Mouse (Mus musculus): ENCODE results near the gene Gucy2d. TPM values are rescaled to one million over a fixed set of nuclear protein-coding genes. Genes with fewer than 3 reads are reported as not detected.
A peak's percentile ranks its signal among the peaks of the same experiment; 100 is the strongest.

Gucy2d gene
- total RNA-seq, 2 experiments from 2014 or later, result not detected

DNA sequence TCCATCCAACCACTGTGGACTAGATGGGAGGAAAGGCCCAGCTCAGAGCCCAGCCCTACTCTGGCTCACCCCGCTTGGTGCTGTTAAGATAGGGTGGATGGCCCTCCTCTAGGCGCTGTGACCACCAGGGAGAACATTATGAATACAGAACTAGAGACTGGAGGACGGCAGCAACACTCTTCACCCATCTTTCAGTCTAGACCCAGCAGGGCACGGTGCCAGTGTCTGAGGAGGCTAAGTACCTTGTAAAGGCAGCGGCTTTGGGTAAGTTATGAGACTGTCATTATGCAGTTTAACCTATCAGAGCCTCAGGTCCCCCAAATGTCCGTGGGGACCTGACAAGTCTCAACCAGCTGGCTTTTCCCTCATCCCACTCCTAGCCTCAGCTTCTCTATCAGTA lies 48.9 kb downstream of the Gucy2d start, which contains the start of gene Lrrc32:
Lrrc32 (plus strand) TSS at position 153 of the 400 bp plus-strand sequence.
- DNase-seq (ENCODE audit: low spot score in 2 of 2), result no peak

DNA sequence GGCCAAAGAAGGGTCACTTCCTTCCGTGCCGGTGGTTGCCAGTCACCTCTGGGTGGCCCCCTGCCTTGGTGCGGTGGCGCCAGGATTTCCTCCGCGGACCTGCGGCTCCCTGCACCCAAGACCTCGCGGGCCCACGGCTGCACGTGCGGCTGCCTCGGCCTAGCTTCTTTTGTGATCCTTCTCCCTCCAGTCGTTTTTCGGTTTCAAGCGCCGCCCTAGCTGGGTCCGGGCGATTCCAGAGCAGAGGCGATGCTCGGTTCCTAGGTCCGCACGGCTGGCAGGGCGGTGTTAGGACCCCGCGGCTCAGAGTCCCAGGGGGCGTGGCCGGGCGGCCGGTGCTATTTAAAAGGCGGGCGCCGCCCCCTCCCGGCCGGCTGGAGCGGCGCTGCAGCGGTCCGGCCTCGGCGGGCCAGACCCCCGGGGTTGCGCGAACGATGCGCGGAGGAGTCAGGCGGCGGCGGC lies 49.4 kb downstream of the Gucy2d start:
- DNase-seq (ENCODE audit: low spot score in 2 of 2), result peak; percentile 52 to 57

DNA sequence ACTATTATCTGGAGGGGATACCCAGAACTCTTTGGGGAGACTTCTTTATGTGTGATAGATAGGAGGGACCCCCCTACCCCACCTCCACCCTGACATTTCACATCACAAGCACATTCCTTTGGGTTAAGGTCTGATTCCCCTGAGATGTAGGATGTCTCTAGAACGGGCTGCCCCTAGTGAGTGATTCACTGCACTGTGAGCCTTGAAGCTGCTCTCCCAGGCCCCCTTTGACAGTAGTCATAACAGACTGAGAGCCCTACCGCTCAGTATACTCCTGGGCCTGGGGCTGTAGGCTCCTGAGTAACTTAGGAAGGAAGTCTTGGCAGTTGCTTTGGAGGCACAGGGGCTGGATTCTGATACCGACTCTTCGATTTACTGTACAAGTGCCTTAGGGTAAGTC lies 50.1 kb downstream of the Gucy2d start:
- no peak for DNase-seq (ENCODE audit: low spot score in 2 of 2)

DNA sequence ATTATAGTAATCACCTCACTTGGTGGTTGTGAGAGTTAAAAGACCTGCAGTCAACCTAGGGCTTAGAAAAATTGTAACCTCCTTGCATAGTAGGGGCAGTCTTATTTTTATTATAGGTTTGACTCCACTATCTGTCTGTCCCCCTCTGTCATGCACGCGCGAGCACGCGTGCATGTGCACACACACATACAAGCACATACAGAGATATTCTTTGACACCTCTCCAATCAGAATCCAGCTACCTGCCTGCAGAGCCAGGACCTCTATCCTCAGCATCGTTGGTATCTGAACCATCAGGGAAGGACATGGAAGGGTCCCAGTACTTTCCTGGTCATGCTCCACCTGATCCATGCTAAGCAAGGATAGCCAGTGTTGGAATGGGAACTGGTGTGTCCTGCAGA lies 50.7 kb downstream of the Gucy2d start:
- no peak for DNase-seq (ENCODE audit: low spot score in 2 of 2)

DNA sequence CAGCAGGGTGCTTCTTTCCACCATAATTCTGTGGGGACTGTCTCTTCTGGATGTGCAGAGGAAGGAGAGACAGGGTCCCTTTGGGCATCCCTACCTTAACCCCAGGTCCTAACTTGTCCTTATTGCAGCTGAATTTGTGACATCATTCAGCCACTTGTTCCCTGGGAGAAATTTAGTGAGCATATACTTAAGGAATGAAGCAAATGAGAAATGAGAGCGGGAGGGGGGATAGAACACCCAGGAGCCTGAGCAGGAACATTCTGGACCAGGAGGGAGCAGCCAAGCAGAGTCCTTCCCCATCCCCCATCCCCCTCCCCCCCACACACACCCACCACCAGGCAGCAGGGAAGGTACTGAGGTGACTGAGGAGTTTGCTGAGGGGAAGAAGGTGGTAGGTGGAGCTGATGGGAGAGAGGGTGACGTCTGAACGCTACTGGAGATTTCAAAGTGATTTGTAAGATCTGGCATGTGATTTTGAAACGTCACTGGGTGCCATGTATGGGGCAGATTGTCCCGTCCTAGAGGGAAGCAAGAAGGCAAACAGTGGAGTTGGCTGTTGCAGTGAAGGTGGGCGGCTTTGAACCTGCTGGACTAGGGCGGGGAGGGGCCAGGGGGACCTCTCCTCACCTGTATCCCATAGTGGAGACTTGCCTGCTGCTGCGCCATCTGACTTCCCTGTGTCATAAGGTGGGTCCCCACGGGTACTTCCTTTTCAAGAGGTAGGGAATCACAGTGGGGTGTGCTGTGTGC lies 51.4 kb downstream of the Gucy2d start:
- no peak for DNase-seq (ENCODE audit: low spot score in 2 of 2)

DNA sequence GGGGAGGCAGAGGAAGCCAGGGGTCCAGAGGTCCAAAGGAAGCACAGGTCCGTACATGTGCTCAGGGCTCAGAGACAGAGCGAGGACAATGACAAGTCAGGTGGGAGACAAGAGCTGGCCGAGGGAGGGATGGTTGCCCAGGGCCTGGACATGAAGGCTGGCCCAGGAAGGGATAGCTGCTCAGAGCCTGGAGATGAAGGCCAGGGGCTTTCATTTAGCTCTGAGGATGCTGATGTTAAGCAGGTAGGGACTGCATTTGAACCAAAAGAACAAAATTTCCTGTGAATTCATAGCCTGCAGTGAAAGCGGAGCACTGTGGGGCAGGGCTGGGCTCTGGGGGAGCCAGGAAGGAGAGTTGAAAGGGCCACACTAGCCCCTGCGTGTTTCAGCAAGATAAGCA lies 52.1 kb downstream of the Gucy2d start:
- no peak for DNase-seq (ENCODE audit: low spot score in 2 of 2)

DNA sequence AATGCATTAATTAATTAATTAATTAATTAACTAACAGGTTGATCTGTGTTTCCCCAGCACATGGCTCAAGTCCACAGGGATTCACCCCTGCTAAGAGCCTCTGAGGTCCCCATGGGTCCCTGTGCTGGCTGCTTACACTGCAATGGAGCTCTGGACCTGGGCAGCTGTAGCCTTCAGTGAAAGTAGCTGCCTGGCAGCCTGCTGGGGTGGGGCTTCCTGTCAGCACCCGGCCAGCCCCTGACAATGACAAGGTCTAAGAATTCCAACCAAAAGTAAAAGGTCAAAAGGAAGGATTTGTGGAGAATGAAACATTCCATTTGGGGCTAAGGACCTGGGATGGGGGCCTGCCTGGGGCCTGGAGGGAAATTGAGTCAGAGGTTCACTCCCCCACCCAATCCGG lies 53.1 kb downstream of the Gucy2d start:
- DNase-seq (ENCODE audit: low spot score in 2 of 2), result no peak

DNA sequence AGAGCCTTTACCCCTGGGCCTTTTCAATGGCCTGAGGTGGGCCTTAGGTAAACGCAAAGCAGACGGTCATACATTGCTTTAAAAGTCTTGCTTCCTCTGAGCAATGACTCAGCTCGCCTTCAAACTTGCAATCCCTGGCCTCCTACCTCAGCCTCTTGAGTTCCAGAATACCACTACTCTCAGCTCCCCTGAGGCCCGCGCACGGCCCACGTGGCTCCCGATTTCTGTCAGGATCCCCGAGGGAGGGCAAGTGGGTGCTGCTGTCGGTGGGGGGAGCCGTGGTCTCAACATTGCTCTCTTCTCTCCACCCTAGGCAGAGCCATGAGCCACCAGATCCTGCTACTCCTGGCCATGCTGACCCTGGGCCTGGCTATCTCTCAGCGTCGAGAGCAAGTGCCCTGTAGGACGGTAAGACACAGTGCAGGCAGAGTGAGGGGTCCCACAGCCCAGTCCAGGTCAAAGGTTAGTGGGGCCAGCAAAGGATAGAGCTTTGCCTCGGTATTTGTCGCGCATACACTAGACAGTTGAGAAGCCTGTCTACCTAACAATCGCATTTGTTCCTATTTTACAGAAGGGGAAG lies 53.8 kb downstream of the Gucy2d start:
- DNase-seq (ENCODE audit: low spot score in 2 of 2), result no peak

DNA sequence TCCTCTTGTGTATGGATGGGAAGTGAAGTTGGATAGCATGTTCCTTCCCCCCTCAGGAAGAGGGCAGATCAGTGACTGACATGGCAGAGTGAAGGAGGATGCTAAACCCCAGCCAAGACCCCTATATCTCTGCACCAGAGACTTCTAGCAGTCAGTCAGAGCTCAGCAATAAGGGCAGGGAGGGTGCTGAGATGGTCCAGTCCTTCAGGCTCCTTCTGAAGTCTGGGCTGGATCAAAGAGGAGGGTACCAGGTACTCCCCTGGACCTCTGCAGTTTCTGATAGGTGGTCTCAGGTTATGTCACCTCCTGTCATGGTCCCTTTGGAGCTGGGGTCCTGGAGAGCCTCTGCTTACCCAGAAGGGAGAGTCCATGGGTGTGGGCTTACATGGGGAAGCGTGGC lies 55.4 kb downstream of the Gucy2d start:
- DNase-seq (ENCODE audit: low spot score in 2 of 2), result no peak

DNA sequence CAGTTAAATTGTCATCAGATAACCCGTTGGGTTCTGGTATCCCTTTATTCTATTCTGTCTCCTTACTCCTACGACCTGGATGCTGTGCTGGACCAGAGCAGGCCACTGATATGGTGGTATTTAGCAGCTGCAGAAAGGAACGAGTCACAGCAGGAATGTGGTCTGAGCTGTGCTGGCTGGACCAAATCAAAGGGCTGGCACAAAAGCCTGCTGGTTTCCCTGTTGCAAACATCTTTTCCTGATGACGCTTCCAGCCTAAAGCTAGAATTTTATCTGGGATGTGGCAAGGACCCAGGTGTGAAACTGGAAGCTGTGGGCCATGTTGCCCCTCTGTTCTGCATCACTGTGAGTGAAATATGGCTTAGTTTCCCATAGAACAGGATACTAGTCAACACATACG lies 57.2 kb downstream of the Gucy2d start:
- no peak for DNase-seq (ENCODE audit: low spot score in 2 of 2)

DNA sequence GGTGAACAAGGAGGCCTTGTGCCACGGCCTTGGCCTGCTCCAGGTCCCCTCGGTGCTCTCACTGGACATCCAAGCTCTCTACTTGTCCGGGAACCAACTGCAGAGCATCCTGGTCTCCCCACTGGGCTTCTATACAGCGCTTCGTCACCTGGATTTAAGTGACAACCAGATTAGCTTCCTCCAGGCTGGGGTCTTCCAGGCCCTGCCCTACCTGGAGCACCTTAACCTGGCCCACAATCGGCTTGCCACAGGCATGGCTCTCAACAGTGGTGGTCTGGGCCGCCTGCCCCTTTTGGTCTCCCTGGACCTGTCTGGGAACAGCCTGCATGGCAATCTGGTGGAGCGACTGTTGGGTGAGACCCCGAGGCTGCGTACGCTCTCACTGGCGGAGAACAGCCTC lies 57.9 kb downstream of the Gucy2d start:
- no peak for DNase-seq (ENCODE audit: low spot score in 2 of 2)

DNA sequence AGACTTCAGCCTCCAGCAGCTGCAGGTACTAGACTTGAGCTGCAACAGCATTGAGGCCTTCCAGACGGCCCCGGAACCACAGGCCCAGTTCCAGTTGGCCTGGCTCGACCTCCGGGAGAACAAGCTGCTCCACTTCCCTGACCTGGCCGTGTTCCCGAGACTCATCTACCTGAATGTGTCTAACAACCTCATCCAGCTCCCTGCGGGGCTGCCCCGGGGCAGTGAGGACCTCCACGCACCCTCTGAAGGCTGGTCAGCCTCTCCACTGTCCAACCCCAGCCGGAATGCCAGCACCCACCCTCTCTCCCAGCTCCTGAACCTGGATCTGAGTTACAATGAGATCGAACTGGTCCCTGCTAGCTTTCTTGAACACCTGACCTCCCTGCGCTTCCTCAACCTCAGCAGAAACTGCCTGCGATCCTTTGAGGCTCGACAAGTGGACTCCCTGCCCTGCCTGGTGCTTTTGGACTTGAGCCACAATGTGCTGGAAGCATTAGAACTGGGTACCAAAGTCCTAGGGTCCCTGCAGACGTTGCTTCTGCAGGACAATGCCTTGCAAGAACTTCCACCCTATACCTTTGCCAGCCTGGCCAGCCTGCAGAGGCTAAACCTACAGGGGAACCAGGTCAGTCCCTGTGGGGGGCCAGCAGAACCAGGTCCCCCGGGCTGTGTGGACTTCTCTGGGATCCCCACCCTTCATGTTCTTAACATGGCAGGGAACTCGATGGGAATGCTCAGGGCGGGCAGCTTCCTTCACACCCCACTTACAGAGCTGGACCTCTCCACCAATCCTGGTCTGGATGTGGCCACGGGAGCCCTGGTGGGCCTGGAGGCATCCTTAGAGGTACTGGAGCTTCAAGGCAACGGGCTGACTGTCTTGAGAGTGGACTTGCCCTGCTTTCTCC lies 58.7 kb downstream of the Gucy2d start:
- no peak for DNase-seq (ENCODE audit: low spot score in 2 of 2)

DNA sequence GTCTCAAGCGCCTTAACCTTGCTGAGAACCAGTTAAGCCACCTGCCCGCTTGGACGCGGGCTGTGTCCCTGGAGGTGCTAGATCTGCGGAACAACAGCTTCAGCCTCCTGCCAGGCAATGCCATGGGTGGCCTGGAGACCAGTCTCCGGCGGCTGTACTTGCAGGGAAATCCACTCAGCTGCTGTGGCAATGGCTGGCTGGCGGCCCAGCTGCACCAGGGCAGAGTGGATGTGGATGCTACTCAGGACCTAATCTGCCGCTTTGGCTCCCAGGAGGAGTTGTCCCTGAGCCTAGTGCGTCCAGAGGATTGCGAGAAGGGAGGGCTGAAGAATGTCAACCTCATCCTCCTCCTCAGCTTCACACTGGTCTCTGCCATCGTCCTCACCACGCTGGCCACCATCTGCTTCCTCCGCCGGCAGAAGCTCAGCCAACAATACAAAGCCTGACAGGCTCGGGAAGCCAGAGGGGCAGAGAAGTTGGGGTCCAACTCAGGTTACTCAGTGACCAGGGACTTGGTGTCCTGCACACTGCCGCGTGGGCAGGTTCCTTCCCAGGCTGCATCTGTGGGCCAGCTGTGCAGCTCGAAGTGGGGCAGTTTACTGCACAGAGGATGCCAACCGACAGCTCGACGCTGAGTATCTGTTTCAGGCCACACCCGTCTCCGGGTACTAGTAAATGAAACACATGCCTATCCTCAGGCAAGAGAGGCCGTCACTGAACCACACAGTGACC lies 59.5 kb downstream of the Gucy2d start:
- DNase-seq (ENCODE audit: low spot score in 2 of 2), result peak in 1 of 2 experiments; percentile 24

DNA sequence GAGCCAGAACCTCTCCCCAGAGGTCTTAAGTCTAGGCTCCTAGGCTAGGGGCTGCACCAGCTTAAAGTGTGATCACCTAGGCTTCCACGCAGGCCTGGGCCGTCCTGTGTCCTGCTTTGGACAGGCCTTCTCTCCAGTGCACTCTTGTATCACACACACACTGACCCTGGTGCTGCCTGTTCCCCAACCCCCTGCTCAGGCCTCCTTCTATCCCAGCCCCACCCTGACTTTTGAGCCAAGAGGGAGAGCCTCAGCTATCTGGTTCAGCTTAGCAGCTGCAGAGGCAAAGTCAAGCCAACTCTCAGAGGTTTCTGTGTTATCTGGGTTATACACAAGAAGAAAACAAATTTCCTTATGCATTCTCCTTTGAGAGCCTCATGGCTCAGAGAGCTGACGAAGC lies 60.3 kb downstream of the Gucy2d start:
- DNase-seq (ENCODE audit: low spot score in 2 of 2), result no peak

DNA sequence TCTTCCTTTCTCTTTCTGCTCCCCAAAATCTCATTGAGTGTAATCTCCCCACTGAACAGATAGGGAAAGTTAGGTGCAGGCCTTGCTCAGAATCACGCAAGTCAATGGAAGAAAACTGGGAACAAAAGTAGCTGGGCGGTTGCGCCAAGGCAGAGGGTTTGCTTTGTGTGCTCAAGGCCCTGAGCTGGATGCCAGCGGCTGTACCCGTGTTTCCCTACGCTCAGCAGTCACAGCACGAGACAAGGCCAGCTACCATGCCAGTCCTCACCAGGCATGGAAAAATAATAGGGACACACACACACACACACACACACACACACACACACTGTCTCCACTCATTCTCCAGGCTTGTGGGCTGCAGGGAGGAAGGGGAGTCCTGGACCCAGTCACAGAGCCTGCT lies 60.9 kb downstream of the Gucy2d start:
- no peak for DNase-seq (ENCODE audit: low spot score in 2 of 2)

DNA sequence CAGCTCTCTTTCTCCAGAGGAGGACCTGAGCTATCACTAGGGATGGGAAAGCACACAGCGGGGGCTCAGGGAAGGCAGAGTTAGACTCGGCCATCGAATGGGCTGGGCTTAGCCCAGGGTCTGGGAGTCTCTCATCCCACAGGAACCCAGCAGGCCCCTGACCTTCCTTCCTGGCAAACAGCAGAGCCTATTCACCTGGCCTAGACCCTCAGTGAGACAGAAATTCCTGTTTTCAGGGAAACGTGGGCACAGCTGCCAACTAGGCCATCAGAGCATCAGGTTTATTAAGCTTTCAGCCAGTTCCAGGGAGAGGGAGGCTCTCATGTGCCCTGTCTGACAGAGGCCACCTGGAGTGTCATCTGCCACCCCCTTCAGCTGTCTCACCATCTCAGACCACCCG lies 62.7 kb downstream of the Gucy2d start:
- DNase-seq (ENCODE audit: low spot score in 2 of 2), result no peak

DNA sequence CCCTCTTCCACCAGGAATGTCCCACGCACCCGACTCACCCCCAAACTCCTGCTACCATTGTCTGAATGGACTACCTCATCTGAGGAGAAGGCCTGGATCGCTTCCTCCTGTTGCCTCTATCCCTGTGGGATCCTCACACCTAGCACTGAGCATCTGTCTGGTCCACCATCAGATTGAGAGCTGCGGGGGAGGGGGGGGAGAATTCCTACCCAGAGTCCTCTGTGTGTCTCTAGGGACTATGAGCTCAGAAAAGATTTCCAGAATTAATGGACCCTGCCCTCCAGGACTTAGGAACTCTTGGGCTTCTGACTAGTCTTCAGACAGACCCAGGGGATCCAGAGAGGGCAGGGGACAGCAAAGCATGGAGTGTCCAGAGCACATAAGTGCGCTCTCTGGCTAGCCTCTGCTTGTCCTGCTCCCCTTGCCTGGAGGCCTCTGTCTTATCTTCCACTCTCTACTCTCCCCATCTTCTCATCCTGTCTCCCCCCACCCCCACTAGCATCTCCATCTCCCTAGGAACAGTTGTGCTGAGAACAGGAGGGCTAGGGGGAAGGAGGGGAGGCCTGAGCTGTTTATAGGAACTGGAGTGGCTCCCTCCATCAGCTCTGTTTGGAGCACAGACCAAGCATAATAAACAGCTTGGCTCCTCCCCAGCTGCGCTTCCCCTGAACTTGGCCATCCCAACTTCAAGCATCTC lies 63.9 kb downstream of the Gucy2d start:
- DNase-seq (ENCODE audit: low spot score in 2 of 2), result peak in 1 of 2 experiments; percentile 43

DNA sequence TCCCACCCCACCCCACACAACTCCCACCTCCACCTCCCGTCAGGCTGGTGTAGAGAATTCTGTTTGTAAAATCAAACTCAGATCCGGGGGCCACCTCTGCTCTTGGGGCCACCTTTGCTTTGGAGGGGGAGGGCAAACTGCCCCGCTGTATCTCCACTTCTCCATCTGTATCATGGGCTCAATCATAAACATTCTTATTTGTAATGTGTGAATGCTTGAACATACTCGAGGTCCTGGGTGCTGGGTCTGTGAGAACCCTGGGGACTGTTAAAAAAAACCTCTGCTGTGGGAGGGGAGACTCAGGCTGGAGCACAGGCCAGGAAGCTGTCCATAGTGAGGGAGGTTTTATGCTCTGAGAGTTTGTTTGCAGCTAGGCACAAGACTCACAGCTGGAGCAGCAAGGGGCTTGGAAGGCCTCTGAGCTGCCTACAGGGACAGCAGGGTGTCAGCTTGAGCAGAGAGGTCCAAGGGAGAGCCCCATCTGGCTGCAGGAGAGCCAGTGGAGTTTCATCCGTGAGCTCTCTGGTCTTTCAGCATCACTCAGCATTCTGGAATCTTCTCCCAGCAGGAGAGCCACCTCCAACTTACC lies 64.6 kb downstream of the Gucy2d start:
- no peak for DNase-seq (ENCODE audit: low spot score in 2 of 2)

DNA sequence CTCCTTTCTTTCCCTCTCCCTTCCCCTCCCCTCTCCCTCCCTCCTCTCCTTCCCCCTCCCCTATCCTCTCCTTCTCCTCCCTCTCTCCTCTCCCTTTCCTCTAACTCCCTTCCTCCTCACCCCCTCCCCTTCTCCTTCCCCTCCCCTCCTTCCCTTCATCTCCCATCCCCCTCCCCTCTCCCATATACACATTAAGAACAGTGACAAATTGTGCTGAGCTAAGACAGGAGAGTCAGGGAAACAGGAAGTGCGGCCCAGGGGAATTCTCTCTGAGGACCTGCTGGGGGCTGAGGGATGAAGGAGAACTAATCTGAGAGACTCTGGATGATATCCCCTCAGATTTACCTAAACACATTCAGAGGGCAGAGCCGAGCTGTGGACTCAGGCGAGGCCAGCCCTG lies 65.4 kb downstream of the Gucy2d start:
- no peak for DNase-seq (ENCODE audit: low spot score in 2 of 2)

Measured in layer of hippocampus, postnatal 14 days (tissue).